Mouse (Mus musculus) heart, adult 2 months (tissue): Measurements from ENCODE around the gene Nectin4. TPM values are rescaled to one million over a fixed set of nuclear protein-coding genes. Genes with fewer than 3 reads are reported as not detected.

Experiments
- DNase-seq, 2 experiments: peaks; one replicate each; pipeline ENCODE4 v3.0.0; 2021
- H3K27ac ChIP-seq: fragments of 200-600 bp; 2 replicates; pipeline ENCODE4 v1.8.1; 2022
- H3K27me3 ChIP-seq: fragments of 200-500 bp; 2 replicates; pipeline ENCODE4 v1.6.1; 2012; ENCODE audit warnings: mild to moderate bottlenecking, low read length, inconsistent platforms, mixed read lengths; ENCODE audit not compliant: control insufficient read depth, insufficient read depth
- H3K36me3 ChIP-seq: fragments of 200-500 bp; 2 replicates; pipeline ENCODE4 v1.6.1; 2012; ENCODE audit warnings: low read length, inconsistent platforms; ENCODE audit not compliant: control insufficient read depth, insufficient read depth
- H3K4me1 ChIP-seq: fragments of 200-500 bp; 2 replicates; pipeline ENCODE4 v1.6.1; 2011; ENCODE audit warnings: low read length; ENCODE audit not compliant: control insufficient read depth, insufficient read depth
- H3K4me3 ChIP-seq: fragments of 200-600 bp; 2 replicates; pipeline ENCODE4 v1.8.1; 2022
- H3K79me2 ChIP-seq: fragments of 200-500 bp; replicated peaks from 2 replicates; pipeline ENCODE4 v1.6.1; 2012; ENCODE audit warnings: mild to moderate bottlenecking, inconsistent platforms, low read length, moderate library complexity, mixed read lengths; ENCODE audit not compliant: control insufficient read depth, insufficient read depth
- H3K9ac ChIP-seq: fragments of 200-500 bp; 2 replicates; pipeline ENCODE4 v1.6.1; 2012; ENCODE audit warnings: low read depth, mild to moderate bottlenecking, control low read depth, inconsistent platforms, low read length, mixed read lengths
- CTCF ChIP-seq: fragments of 200-600 bp; IDR thresholded peaks from 2 replicates; pipeline ENCODE4 v1.8.1; 2022; ENCODE audit warnings: antibody characterized with exemption, mild to moderate bottlenecking, moderate library complexity
- EP300 ChIP-seq: fragments of 200-500 bp; IDR thresholded peaks from 2 replicates; pipeline ENCODE4 v1.6.1; 2011; ENCODE audit warnings: low read depth, low read length, control low read depth; ENCODE audit not compliant: insufficient read depth
- POLR2A ChIP-seq: fragments of 200-500 bp; IDR thresholded peaks from 2 replicates; pipeline ENCODE4 v1.6.1; 2011; ENCODE audit warnings: mild to moderate bottlenecking, low read depth, low read length, control low read depth; ENCODE audit not compliant: insufficient read depth
- WGBS: fragments of 180-500 bp; shearing (Covaris S2); methylation state at CpG from one replicate; pipeline ENCODE4 v1.1.7; 2018; 5-methylcytosine and 5-hydroxymethylcytosine counted together
- intact Hi-C: fragments of 180-260 bp; cut with DNase I; formaldehyde crosslinking; loops from one replicate; pipeline ENCODE4 v1.15.1; 2025
- polyA plus RNA-seq: library from polyadenylated mRNA; depleted of rRNA; stranded (reverse); fragments of >200 nt; gene quantifications from 2 replicates; pipeline ENCODE4 v1.2.3, GENCODE M21; 2012
- total RNA-seq, 2 experiments: library from RNA; stranded (reverse); gene quantifications; 2 replicates each; pipeline ENCODE4 v1.2.3; 2021

Nectin4 gene
- total and polyA plus RNA-seq, 3 experiments: 0.13 to 0.23 (median 0.21) TPM

DNA sequence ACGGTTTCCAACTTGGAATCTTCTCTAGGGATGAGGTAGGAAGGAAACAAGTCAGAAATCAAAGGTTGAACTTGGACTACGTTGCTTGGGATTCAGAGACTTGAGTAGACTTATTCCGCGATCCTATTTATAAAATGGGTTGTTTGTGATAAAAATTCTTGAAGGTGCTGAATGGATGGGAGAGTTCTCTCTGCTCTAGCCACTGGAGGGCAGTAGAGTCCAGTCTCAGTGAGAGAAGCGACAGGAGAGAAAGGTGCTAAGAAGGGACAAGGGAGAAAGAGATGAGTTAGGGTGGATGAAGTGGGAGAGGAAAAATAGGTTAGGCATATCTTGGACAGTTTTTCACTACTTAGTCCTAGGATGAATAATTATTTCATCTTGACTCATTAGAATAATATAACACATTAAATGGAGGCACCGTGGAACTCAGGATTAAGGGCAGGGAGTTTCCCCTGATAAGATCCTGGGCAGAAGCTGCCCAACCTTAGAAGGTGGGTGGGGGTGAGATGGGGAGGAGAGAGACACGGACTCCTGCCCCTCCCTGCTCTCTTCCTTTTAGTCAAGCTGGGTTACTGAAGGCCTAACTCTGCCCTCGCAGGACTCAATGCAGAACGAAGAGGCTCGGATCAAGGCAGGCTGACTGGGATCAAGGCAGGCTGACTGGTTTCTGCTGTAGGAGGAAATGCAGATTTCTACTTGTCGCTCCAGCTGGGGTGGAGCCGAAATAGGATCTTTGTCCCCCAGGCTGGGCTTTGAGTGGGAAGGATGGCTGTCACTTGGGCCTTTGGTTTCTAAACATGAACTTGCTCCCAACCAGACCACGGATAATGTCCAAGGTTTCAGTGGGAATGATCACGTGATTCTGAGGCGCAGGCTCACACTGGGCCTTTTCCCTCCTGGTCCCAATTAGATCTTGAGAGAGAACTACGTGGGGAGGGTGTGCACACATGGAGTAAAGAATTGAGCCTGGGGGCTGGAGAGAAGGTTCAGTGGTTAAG lies 8.5 kb upstream of the Nectin4 start:
- Histone ChIP-seq H3K4me3 (peak overlapping the region; percentile 13), H3K9ac (peak overlapping the region; percentile 49; the same call in 1 of the 2 replicates), H3K36me3 (no peaks in the 10 kb centered on the region), H3K27me3 (no peaks in the 10 kb centered on the region), H3K4me1 (no peaks in the 10 kb centered on the region; the same call in 1 of the 2 replicates), H3K27ac (peak overlapping the region; percentile 44; the same call in 1 of the 2 replicates), H3K79me2 (no peaks in the 10 kb centered on the region)
- intact Hi-C loops: loop anchor here (1.0 to 5.0 kb wide), 3 partner anchors 46 to 205 kb away; no protein-coding TSS in a partner anchor
- 36% methylated on average over 16 of the region's 16 CpGs for WGBS
- TF ChIP-seq EP300: peak; percentile 74; the same call in 1 of the 2 replicates
- no peak for TF ChIP-seq POLR2A
- peak; percentile 98 for TF ChIP-seq CTCF
- peak; percentile 55 to 56 for DNase-seq

DNA sequence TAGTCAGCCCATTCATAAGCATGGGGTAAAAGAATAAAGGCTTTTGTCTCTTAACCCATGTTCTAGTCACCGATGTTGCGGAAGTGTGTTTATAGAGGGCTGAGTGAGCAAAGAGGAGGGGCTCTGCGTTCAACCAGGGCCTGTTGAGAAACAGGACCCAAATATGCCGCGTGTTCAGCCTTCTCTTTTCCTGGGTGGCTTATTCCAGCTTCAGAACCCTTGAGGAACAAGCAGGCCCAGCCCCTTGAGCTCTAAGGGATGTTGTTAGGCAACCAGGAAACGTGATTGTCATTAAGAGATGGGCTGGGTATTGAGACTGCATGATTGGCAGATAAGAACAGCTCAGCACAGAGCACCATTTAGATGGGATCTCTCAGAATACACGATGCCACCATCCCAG lies 4.0 kb upstream of the Nectin4 start:
- DNase-seq: no peak
- Histone ChIP-seq H3K4me1 (no peaks in the 10 kb centered on the region; the same call in 1 of the 2 replicates), H3K4me3 (no peak overlapping the region), H3K79me2 (no peaks in the 10 kb centered on the region), H3K27ac (no peak overlapping the region), H3K36me3 (no peaks in the 10 kb centered on the region), H3K9ac (no peak overlapping the region), H3K27me3 (no peaks in the 10 kb centered on the region)
- TF ChIP-seq CTCF: no peak
- TF ChIP-seq EP300: no peak
- no peak for TF ChIP-seq POLR2A
- intact Hi-C loops: no loop called here
- WGBS: 60% methylated on average over 7 of the region's 7 CpGs

DNA sequence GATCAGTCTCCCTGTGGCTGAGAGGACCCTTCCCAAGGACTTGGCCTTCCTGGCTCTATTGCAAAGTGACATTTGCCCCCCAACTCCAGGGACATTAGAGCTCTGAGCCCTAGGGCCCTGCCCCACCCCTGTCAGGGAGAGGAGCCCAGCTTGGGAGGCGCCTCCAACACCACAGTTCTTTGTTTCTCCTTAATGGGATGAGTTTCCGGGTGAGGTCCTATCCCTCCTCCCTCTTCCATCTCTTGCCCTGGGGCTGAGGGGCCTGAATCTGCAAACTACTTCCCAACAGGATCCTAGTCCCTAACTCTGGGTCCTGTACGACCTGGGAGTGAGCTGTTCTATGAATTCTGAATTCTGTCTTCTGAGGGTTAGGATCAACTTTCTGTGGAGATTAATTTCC lies 3.0 kb downstream of the Nectin4 start:
- Histone ChIP-seq H3K36me3 (no peaks in the 10 kb centered on the region), H3K27me3 (no peaks in the 10 kb centered on the region), H3K79me2 (no peaks in the 10 kb centered on the region), H3K9ac (no peak overlapping the region), H3K4me3 (no peak overlapping the region), H3K4me1 (no peaks in the 10 kb centered on the region), H3K27ac (no peak overlapping the region)
- intact Hi-C loops: no loop called here
- TF ChIP-seq EP300 (no peak), CTCF (no peak), POLR2A (no peak)
- DNase-seq: no peak
- 58% methylated on average over 3 of the region's 3 CpGs for WGBS

- H3K9ac ChIP-seq: no peak overlapping the region
- intact Hi-C loops: no loop called here
- no peak overlapping the region for H3K4me3 ChIP-seq
- DNase-seq: no peak
- no peaks in the 10 kb centered on the region for H3K4me1 ChIP-seq
- no peak overlapping the region for H3K27ac ChIP-seq
- H3K36me3 ChIP-seq: no peaks in the 10 kb centered on the region
- no peaks in the 10 kb centered on the region for H3K27me3 ChIP-seq
- no peak for TF ChIP-seq CTCF
- TF ChIP-seq POLR2A: no peak
- no peak for TF ChIP-seq EP300
- H3K79me2 ChIP-seq: no peaks in the 10 kb centered on the region
- WGBS: 3% methylated on average over 4 of the region's 4 CpGs
These were observed 4.0 kb downstream of the Nectin4 start for GRCm38 (mm10) chr1:171373946-171374345.

- intact Hi-C loops: no loop called here
- Histone ChIP-seq H3K9ac (no peak overlapping the region), H3K27me3 (no peaks in the 10 kb centered on the region; the same call in 1 of the 2 replicates), H3K36me3 (no peaks in the 10 kb centered on the region), H3K4me1 (peaks cover 2% of the 10 kb centered on the region; the same call in 1 of the 2 replicates), H3K4me3 (no peak overlapping the region), H3K27ac (no peak overlapping the region), H3K79me2 (no peaks in the 10 kb centered on the region)
- WGBS: 55% methylated on average over 9 of the region's 9 CpGs
- TF ChIP-seq EP300 (no peak), POLR2A (no peak), CTCF (no peak)
- DNase-seq: no peak
These were observed 5.8 kb downstream of the Nectin4 start for GRCm38 (mm10) chr1:171375646-171376097.

DNA sequence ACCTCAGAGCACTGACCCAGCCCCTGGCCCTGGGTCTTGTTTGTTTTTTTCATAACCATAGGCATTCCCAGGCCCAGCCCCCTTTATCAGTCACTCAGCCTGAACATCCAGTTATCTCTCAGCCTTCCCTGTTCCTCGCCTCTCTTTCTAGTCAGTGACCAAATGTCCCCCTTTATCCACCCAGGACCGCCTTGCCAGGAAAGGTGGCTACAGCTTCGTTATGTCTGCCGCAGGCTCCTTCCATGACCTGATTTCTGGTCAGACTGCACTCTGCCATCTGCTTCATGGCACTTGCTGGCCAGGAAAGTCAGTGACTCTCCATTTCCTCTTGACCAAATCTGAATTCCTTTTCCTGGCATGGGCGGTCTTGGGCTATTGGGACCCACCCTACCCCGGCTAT lies 8.4 kb downstream of the Nectin4 start:
- peaks cover 2% of the 10 kb centered on the region; the same call in 1 of the 2 replicates for H3K4me1 ChIP-seq
- H3K27ac ChIP-seq: no peak overlapping the region
- no peaks in the 10 kb centered on the region; the same call in 1 of the 2 replicates for H3K27me3 ChIP-seq
- intact Hi-C loops: no loop called here
- H3K9ac ChIP-seq: no peak overlapping the region
- TF ChIP-seq POLR2A (no peak), EP300 (no peak), CTCF (no peak)
- H3K4me3 ChIP-seq: no peak overlapping the region
- WGBS: 54% methylated on average over 6 of the region's 6 CpGs
- DNase-seq: no peak
- no peaks in the 10 kb centered on the region for H3K36me3 ChIP-seq
- no peaks in the 10 kb centered on the region for H3K79me2 ChIP-seq
